Mouse (Mus musculus) liver, embryonic 14.5 days (tissue): Measurements from ENCODE around the gene Pex14.

ENCODE experiments used
- CTCF ChIP-seq: IDR thresholded peaks from 2 replicates; pipeline ENCODE4 v1.5.1; 2016; ENCODE audit warnings: antibody characterized with exemption, low read depth, control low read depth
- EP300 ChIP-seq: IDR thresholded peaks from 2 replicates; pipeline ENCODE4 v1.6.1; 2016; ENCODE audit warnings: antibody characterized with exemption, low read depth

DNA sequence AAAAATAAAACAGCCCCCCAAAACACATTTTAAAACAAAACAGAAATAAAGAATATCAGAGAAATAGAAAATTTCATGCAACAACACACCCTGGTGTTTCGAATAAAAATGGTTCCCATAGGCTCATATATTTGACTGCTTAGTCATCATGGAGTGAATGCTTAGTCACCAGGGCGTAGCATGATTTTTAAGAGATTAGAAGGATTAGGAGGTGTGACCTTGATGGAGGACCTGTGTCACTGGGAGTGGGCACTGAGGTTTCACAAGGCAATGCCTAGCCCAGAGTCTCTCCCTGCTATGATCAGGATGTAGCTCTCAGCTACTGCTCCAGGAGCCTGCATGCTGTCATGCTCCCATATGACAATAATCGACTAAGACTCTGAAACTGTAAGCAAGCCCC, 93.6 kb downstream of the Pex14 start:
- TF ChIP-seq CTCF (no peak), EP300 (no peak)
